Mouse (Mus musculus): ENCODE data around the gene Prr5.
"Not testable (repeated sequence)": the region's sequence is repeated elsewhere in the genome, so short reads cannot be mapped to it uniquely, and the experiment has no call there.

Gene Prr5

GRCm38 (mm10) chr15:84714730-84715129, 45.3 kb downstream of the Prr5 start:
- DNase-seq (ENCODE audit: low spot score) = no peak

DNA sequence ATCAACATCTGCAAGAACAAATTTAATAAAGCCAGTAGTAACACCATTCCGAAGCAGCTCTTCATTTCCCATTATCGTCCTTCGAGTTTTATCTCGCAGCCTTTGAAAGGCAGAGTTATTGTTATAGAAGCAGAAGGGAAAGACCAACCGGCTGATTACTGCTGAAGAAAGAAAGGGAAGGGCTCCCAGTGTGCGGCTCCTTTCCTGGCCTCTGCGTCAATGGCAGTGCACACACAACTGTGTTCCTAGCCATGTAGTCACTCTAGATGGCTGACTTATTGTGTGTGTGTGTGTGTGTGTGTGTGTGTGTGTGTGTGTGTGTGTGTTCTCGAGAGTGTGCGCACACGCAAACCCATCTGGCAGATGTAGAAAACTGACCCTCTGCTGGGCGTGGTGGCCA, 45.7 kb downstream of the Prr5 start:
- no peak for DNase-seq (ENCODE audit: low spot score)

DNA sequence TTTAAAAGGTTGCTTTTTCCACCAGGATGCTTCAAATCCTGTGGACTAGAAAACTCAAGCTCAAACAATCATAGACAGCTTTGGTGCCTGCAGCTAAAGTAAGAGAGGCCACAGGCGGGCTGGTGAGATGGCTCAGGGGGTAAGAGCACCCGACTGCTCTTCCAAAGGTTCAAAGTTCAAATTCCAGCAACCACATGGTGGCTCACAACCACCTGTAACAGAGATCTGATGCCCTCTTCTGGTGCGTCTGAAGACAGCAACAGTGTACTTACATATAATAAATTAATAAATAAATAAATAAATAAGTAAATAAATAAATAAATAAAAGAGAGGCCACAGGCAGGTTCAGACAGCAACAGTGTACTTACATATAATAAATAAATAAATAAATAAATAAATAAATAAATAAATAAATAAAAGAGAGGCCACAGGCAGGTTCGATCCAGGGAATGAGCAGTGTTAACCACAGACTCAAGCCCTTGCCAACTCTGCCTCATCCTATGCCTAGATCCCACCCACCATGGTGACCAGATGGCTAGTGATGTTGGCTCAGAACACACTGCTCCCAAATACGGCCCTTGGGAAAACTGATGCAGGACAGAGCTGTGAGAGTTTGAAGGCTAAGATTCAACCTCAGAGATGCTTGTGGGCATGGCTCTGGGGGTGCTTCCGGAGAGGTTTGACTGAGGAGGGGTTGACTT, 48.3 kb downstream of the Prr5 start:
- DNase-seq (ENCODE audit: low spot score) = not testable (repeated sequence)

DNA sequence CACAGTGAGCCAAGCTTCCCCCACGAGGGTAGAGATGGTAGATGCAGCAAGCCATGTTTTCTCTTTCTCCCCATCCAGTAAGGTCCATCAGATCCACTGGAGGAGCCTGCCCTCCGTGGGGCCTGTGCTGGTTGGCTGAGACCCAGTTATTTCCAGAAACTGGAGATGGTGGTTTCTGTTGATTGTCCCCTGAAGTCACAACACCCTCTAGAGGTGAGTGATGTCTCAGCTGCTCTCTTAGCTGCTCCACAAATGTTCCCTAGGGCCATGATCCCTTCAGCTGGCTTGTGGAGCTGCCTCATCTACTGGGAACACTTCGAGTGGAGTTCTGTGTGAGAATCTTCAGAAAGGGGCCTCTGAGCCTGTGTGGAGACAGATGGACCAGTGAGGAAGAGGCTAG, 49.4 kb downstream of the Prr5 start:
- DNase-seq (ENCODE audit: low spot score) = no peak

- no peak for DNase-seq (ENCODE audit: low spot score)
These were observed 50.4 kb downstream of the Prr5 start, which contains the start of gene Arhgap8 for GRCm38 (mm10) chr15:84719791-84720190. TSS of gene Arhgap8 (plus strand) at chr15:84720052.

- DNase-seq (ENCODE audit: low spot score) = no peak
These were observed 51.1 kb downstream of the Prr5 start for GRCm38 (mm10) chr15:84720291-84721204.

- DNase-seq (ENCODE audit: low spot score) = not testable (repeated sequence)
These were observed 54.2 kb downstream of the Prr5 start for GRCm38 (mm10) chr15:84723656-84724055.

GRCm38 (mm10) chr15:84724199-84724598, 54.8 kb downstream of the Prr5 start:
- no peak for DNase-seq (ENCODE audit: low spot score)

DNA sequence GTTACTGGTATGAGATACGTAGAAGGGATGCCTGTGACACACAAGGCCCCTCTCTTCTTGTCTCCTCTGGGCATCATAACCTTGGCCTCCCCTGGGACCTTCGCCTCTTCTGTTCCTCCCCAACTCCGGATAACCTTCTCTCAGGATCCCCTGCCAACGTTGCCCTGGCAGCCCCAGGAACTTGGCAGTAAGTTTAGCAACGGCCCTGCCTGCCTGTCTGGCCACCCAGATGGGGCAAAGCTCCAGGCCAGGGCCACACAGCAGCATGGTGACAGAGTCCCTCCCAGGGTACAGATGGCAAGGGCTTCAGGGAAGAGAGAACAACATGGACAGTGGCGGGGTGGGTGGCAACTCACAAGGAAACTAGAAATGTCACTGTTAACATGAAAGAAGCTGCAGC, 60.3 kb downstream of the Prr5 start:
- no peak for DNase-seq (ENCODE audit: low spot score)

GRCm38 (mm10) chr15:84730893-84731292, 61.5 kb downstream of the Prr5 start:
- DNase-seq (ENCODE audit: low spot score) = no peak

DNA sequence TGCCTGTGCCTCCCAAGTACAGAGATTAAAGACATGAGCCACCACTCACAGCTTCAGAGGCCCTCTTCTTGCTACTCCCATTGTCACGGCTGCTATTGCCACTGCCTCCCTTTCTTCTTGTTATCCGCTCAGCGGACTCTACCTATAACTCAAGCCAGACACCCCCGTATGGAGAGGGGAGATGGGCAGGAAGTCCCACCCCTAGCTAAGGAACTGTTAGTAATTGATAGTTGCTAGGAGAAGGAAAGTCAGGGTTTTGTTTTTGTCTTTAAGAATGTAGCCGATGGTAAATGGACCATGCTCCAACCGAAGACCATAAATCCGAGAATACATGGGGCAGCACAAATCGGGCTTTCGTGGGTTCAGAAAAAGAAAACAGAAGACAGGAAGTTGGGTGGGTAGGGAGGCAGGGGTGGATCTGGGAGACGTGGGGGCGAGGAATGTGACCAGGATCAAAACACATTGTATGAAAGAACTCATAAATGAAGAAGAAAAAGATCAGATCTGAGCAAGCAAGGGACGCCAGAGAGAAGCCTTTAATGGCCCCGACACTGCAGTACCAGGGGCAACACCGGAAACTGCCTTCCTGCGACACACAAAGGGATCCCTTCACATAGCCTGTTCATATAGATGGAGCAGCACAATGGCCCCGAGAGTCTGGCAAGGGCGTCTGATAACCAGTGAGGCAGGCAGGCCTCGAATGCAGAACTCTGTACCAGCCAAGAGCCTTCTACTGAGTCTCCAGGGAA, 62.4 kb downstream of the Prr5 start:
- DNase-seq (ENCODE audit: low spot score) = no peak

DNA sequence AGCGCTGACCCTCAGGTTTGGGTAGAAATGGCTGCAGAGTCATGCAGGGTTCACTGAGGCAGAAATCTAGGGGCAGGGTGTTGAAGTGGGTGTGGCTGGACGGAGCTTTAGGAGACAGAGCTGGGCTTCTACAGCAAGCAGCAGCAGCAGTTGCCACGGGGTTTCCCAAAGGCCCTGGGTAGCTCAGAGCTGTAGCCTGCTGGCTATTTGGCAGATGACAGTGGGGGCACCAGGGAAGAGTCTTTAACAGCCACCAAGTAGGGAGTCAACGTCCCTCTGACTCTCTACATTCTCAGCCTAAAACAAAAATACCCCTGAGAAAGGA, 63.0 kb downstream of the Prr5 start:
- DNase-seq (ENCODE audit: low spot score) = no peak

GRCm38 (mm10) chr15:84736346-84736993, 67.0 kb downstream of the Prr5 start:
- no peak for DNase-seq (ENCODE audit: low spot score)

- DNase-seq (ENCODE audit: low spot score) = no peak
These were observed 67.5 kb downstream of the Prr5 start for GRCm38 (mm10) chr15:84736994-84737346.

DNA sequence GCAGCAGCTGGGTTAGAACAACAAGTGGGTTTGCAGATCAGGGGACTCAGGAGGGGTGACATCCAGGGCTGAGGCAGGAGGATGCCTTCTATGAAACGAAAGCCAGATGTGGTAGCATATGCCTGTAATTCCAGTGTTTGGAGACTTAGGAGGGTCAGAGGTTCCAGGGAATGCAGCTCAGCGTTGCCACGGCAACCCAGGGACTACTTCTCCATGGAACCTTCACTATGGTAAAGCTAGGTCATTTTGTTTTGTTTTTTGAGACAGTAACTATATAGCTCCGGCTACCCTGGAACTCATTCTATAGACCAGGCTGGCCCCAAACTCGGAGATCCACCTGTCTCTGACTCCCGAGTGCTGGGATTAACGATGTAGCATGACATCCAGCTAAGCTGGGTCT, 68.8 kb downstream of the Prr5 start:
- no peak for DNase-seq (ENCODE audit: low spot score)

GRCm38 (mm10) chr15:84741573-84741972, 72.2 kb downstream of the Prr5 start:
- no peak for DNase-seq (ENCODE audit: low spot score)

- no peak for DNase-seq (ENCODE audit: low spot score)
These were observed 73.9 kb downstream of the Prr5 start for GRCm38 (mm10) chr15:84743347-84743746.

DNA sequence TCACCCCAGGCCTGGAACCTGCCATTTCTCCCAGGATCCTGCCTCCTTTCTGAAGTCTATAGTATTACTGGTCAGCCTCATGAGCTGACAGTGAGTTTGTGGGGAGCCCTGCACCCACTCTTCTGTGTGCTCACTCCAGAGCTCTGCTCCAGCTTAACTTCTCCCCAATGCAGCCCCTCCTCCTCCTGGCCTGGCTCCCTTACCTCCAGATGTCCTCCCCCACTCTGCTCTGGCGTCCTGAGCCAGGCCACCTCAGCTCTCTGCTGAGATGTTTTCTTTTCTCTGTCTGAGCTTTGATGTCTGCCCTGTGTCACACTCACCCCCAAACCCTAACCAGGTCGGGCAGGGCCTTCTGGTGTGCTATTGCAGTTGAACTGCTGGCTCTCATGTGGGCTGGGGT, 74.9 kb downstream of the Prr5 start:
- no peak for DNase-seq (ENCODE audit: low spot score)

DNA sequence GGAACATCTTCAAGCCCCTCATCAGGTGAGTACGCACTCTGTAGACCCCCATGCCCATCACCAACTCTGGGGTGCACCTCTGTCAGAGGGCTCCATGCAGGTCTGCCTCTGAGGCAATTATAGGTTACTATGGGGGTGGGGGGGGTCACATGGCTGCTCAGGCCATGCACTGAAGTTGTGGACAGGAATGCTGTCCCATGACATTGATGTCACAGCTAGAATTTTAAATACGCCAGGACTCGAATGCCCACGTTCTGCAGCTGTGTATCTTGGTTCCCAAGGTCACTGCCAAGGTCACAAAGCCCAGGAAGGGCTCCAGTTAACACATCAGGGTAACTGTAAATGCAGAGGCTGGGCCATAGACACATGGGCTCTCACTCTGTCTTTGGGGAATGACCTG, 76.4 kb downstream of the Prr5 start:
- DNase-seq (ENCODE audit: low spot score) = no peak

Data from layer of hippocampus, adult 9-10 months (tissue).